Mouse (Mus musculus) hindbrain, embryonic 15.5 days (tissue): ENCODE data around the gene Dgkz. TPM values are rescaled to one million over a fixed set of nuclear protein-coding genes. Genes with fewer than 3 reads are reported as not detected.

Experiments used
- ATAC-seq: fragments of 200-750 bp; cut with Nextera tagmentation; 2 replicates; pipeline ENCODE4 v1.8.0; 2017; ENCODE audit warnings: low read depth, moderate number of reproducible peaks, moderate TSS enrichment; ENCODE audit not compliant: low FRiP score
- H3K27ac ChIP-seq: fragments of 300-500 bp; sonication (generic); replicated peaks from 2 replicates; pipeline ENCODE4 v1.5.1; 2015; ENCODE audit warnings: mild to moderate bottlenecking, inconsistent platforms
- H3K27me3 ChIP-seq: fragments of 300-500 bp; sonication (generic); 2 replicates; pipeline ENCODE4 v1.6.1; 2015; ENCODE audit warnings: control low read depth, inconsistent platforms
- H3K36me3 ChIP-seq: fragments of 300-500 bp; sonication (generic); 2 replicates; pipeline ENCODE4 v1.6.1; 2015; ENCODE audit warnings: control low read depth, inconsistent platforms
- H3K4me1 ChIP-seq: fragments of 300-500 bp; sonication (generic); replicated peaks from 2 replicates; pipeline ENCODE4 v1.6.1; 2015; ENCODE audit warnings: control low read depth, inconsistent platforms
- H3K4me2 ChIP-seq: fragments of 300-500 bp; sonication (generic); 2 replicates; pipeline ENCODE4 v1.6.1; 2015; ENCODE audit warnings: moderate library complexity, mild to moderate bottlenecking, inconsistent platforms
- H3K4me3 ChIP-seq: fragments of 300-500 bp; sonication (generic); 2 replicates; pipeline ENCODE4 v1.5.1; 2015; ENCODE audit warnings: mild to moderate bottlenecking, inconsistent platforms
- H3K9ac ChIP-seq: fragments of 300-500 bp; sonication (generic); 2 replicates; pipeline ENCODE4 v1.6.1; 2015; ENCODE audit warnings: inconsistent platforms
- H3K9me3 ChIP-seq: fragments of 300-500 bp; sonication (generic); 2 replicates; pipeline ENCODE4 v1.6.1; 2016; ENCODE audit warnings: control low read depth, inconsistent platforms
- WGBS: fragments of 180-500 bp; shearing (Covaris S2); methylation state at CpG from one replicate; pipeline ENCODE4 v1.1.7; 2015; 5-methylcytosine and 5-hydroxymethylcytosine counted together
- polyA plus RNA-seq: library from polyadenylated mRNA; unstranded; fragments of >200 nt; fragmentation: Nextera tagmentation; extraction: Ambion mirVana; gene quantifications from 2 replicates; pipeline ENCODE4 v1.2.1, GENCODE M21; 2015

Gene Dgkz
- polyA plus RNA-seq, 1 experiment from 2014 or later, result 40.9 TPM

DNA sequence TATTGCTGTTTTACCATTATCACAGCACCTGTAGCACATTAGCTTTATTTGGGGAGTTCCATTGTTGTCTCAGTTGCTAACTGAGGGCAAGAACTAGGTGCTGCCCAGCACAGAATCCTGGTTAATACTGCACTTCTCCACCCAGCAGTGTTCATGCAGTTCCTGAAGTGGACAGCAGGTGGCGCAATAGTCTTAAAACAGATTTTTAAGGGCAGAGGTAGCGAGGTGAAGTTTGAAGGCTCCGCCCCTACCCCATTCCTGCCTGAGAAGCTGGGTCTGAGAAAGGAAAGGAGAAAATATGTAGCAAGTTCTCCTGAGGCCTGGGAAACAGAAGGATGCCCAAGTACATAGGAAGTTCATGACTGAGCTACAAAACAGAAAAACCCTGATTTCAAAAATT, 11.9 kb upstream of the Dgkz start:
- Histone ChIP-seq H3K27ac (no peak overlapping the region), H3K4me2 (no peak overlapping the region), H3K36me3 (no peaks in the 10 kb centered on the region), H3K9ac (no peak overlapping the region), H3K4me3 (no peak overlapping the region), H3K9me3 (no peaks in the 10 kb centered on the region), H3K27me3 (no peaks in the 10 kb centered on the region), H3K4me1 (peaks cover 14% of the 10 kb centered on the region)
- WGBS, result 4% methylated on average over 3 of the region's 3 CpGs
- ATAC-seq, result peak; percentile 40; the same call in 1 of the 2 replicates

DNA sequence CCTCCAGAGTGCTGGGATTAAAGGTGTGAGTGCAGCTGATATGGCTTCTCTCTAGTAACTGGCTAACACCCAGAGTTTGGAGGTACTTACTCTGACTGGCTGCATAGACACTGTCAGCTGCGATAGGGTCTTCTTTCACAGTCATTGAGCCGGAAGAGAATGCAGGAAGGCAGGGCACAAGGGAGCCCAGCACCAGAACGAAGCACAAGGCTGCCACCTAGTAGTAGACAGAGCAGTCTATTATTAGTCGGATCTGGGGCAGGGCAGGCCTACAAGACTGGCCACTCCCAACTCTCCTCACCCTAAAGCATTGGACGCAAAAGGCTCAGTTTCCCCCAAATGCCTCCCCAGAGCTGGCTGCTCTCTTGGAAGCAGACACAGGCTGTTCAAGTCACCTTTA, 10.4 kb upstream of the Dgkz start:
- Histone ChIP-seq H3K4me3 (no peak overlapping the region), H3K27ac (no peak overlapping the region), H3K4me1 (peaks cover 14% of the 10 kb centered on the region), H3K9ac (no peak overlapping the region), H3K36me3 (no peaks in the 10 kb centered on the region), H3K4me2 (no peak overlapping the region), H3K9me3 (no peaks in the 10 kb centered on the region), H3K27me3 (no peaks in the 10 kb centered on the region)
- WGBS, result 1% methylated on average over 5 of the region's 5 CpGs
- ATAC-seq, result peak; percentile 61; the same call in 1 of the 2 replicates

DNA sequence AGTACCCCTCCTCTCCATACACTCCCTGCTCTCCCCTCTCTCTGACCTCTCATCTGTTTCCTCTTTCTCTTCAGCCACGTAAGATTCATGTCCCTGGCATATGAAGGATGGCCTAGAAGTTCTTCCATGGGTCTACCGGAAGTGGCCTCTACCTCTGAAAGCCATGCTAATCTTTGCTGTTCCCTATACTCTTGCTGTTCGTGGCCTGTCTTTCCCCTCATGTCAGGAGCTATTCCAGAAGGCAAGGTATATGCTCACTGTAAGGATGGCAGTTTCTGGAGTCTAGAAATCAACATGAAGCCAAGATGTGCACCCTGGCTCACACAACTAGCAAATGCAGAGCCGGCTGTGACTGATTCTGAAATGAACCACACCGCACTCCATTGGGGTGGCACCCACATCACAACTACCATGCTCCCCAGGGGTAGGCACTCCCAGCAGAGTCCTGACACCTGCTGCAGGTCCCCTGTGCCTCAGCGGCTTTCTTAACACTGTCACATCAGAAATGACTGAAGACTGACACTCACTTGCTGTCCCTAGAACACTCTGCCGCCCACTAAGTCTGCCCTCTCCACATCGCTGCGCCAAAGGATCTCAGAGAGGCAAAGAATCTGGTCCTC, 9.4 kb upstream of the Dgkz start:
- no peak overlapping the region for H3K4me3 ChIP-seq

DNA sequence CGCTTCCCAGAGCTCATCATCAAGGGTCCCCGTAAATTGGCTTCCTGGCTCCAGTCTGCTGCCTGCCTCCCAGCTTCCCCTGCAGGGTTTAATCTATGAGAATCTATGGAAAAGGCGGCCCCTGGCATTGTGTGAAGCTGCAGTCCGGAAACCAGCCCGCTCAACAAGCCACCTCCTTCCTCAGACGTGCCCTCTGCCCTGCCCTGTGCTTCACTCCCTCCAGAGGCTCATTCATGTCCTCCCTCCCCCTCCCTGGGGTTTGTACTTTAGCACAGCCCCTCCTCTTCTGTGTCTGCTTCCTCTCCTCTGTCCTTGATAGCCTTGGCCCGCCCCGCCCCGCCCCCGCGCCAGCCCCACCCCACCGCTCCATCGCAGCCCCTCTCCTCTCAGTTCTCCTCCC, 8.8 kb upstream of the Dgkz start:
- H3K36me3 ChIP-seq, result no peaks in the 10 kb centered on the region
- H3K27me3 ChIP-seq, result no peaks in the 10 kb centered on the region
- H3K4me2 ChIP-seq, result peak overlapping the region; percentile 46
- H3K4me1 ChIP-seq, result peaks cover 14% of the 10 kb centered on the region
- no peak overlapping the region; the same call in 1 of the 2 replicates for H3K4me3 ChIP-seq
- H3K9me3 ChIP-seq, result no peaks in the 10 kb centered on the region
- WGBS, result 2% methylated on average over 11 of the region's 13 CpGs
- ATAC-seq, result peak; percentile 61
- 0 out of 2 replicates have a peak overlapping the region, but pooled peaks have one; percentile 2 for H3K27ac ChIP-seq
- no peak overlapping the region for H3K9ac ChIP-seq

More for the DNA sequence above, 9.4 kb upstream of the Dgkz start:
- no peaks in the 10 kb centered on the region for H3K27me3 ChIP-seq
- no peak overlapping the region for H3K9ac ChIP-seq
- H3K9me3 ChIP-seq, result no peaks in the 10 kb centered on the region
- H3K36me3 ChIP-seq, result no peaks in the 10 kb centered on the region
- peak overlapping the region; percentile 46 for H3K4me2 ChIP-seq
- H3K4me1 ChIP-seq, result peaks cover 14% of the 10 kb centered on the region
- no peak for ATAC-seq
- peak overlapping the region; percentile 2; the same call in 1 of the 2 replicates for H3K27ac ChIP-seq
- WGBS, result 32% methylated on average over 9 of the region's 9 CpGs

DNA sequence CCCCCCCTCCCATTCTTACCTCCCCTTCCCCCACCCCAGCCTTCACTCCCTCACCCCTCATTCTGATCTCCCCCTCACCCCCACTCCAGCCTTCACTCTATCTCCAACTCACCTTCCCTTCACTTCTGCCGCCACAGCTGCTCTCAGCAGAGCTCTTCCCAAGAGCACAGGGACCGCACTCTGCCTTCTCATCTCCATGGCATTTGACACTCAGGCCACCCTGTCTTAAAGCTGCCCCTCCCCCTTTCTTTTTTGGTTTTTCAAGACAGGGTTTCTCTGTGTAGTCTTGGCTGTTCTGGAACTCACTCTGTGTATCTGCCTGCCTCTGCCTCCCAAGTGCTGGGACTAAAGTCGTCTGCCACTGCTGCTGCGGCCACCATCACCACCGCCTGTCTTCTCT, 5.2 kb upstream of the Dgkz start:
- Histone ChIP-seq H3K4me1 (peaks cover 27% of the 10 kb centered on the region), H3K9ac (no peak overlapping the region), H3K4me3 (no peak overlapping the region), H3K4me2 (no peak overlapping the region), H3K9me3 (no peaks in the 10 kb centered on the region), H3K36me3 (no peaks in the 10 kb centered on the region), H3K27me3 (peaks cover 15% of the 10 kb centered on the region), H3K27ac (no peak overlapping the region)
- ATAC-seq, result no peak
- WGBS, result 38% methylated on average over 5 of the region's 5 CpGs

DNA sequence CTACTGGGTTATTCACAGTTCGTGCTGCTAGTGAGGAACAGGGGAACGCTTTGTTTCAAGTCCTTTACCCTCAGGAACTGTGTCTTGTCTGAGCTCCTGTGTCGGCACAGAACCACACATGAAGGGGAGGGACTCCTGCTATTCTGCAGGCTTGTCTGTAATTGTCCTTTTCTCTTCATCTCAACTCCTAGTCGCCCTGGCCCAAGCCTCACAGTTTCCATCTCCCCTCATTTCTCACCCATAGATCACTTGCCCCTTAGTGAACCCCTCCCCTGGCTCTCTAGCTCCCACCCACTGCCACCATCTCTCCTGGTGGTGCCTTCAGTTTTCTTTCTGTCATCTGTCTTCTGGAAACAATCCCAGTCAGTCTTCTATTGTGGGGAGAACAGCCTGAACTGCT, 4.6 kb upstream of the Dgkz start:
- Histone ChIP-seq H3K9me3 (no peaks in the 10 kb centered on the region), H3K4me2 (no peak overlapping the region), H3K27me3 (peaks cover 16% of the 10 kb centered on the region), H3K9ac (no peak overlapping the region), H3K27ac (no peak overlapping the region), H3K4me1 (peaks cover 32% of the 10 kb centered on the region), H3K4me3 (no peak overlapping the region), H3K36me3 (no peaks in the 10 kb centered on the region)
- no peak for ATAC-seq
- WGBS, result 3% methylated on average over 4 of the region's 4 CpGs

DNA sequence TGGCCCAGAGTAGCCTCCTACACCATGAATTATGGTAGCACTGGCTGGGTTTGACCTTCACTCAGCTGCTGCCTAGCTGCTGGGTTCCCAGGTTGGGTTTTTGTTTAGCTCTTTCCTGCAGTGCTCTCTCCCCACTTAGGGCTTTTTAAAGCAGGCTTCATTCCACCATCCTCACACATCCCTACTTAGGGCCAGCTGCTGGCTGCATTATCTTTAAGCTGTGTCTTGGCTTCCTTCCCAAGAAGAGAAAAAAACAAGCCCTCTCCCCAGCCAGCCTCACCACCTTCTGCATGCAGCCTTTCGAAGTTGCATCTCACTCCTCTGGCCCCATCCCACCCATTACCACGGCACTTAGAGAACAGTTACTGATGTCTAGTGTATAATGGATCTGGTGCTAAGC, 2.9 kb upstream of the Dgkz start:
- no peak overlapping the region for H3K4me3 ChIP-seq
- ATAC-seq, result no peak
- no peak overlapping the region for H3K9ac ChIP-seq
- no peaks in the 10 kb centered on the region for H3K9me3 ChIP-seq
- H3K27ac ChIP-seq, result no peak overlapping the region
- 38% methylated on average over 2 of the region's 2 CpGs for WGBS
- H3K36me3 ChIP-seq, result no peaks in the 10 kb centered on the region
- H3K4me1 ChIP-seq, result peaks cover 21% of the 10 kb centered on the region
- H3K4me2 ChIP-seq, result no peak overlapping the region
- H3K27me3 ChIP-seq, result peaks cover 32% of the 10 kb centered on the region

DNA sequence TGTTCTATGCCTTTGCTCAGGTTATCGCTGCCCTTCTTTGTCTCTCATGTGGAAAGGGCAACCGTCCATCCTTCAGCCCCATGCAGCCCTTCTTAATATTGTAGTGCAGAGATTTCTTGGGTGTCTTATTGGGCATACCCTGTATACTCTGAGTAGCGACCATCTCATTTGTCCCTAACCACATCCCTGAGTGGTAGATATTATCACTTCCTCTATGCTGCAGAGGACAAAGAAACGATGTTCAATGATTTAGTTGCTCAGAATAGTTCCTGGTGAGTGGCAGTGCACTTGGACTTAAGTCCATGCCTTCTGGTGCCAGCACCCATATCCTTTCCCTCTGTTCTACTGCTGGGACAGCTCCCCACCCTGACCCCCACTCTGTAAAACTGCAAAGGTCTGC, 2.3 kb upstream of the Dgkz start:
- Histone ChIP-seq H3K36me3 (no peaks in the 10 kb centered on the region), H3K9me3 (no peaks in the 10 kb centered on the region), H3K27me3 (peaks cover 32% of the 10 kb centered on the region), H3K4me3 (no peak overlapping the region), H3K9ac (no peak overlapping the region), H3K27ac (no peak overlapping the region), H3K4me1 (peaks cover 21% of the 10 kb centered on the region), H3K4me2 (no peak overlapping the region)
- ATAC-seq, result no peak
- 77% methylated on average over 4 of the region's 4 CpGs for WGBS

DNA sequence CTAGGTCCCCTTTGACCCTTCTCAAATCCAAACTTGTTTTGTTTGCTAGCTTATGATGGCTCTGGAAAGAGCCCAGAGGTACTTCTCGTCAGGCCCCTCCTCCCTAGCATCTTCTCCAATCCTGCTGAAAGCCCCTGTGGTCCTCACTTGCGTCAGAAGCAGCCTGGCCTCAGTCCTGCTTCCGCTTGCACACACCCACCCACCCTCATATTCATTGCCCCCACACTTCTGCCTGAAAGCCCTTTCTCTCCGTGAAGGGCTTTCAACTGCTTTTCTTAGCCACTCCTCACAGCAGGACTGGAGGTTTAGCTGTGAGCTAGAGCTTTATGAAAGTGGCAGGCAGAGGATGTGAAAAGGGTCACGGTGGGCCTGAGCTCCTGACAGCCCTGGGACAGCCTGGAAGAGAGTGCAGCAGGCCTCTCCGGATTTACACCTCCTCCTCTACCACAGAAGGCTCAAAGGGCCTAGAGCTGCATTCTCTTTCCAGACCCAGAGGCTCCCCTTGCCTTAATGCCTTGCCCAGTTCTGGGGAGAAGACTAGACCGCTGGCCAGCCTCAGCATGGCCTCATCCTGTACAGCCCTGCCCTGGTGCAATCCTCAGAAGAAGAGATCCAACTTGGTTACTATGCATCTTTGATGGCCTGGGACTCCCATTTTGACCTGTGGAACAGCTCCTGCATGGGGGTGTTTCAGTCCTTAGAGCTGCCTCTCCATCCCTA, 2.1 kb downstream of the Dgkz start:
- H3K27ac ChIP-seq, result no peak overlapping the region
- H3K36me3 ChIP-seq, result no peaks in the 10 kb centered on the region
- no peaks in the 10 kb centered on the region for H3K9me3 ChIP-seq
- peaks cover 32% of the 10 kb centered on the region for H3K27me3 ChIP-seq
- no peak for ATAC-seq
- H3K4me2 ChIP-seq, result no peak overlapping the region
- 28% methylated on average over 7 of the region's 7 CpGs for WGBS
- no peak overlapping the region for H3K9ac ChIP-seq
- peaks cover 36% of the 10 kb centered on the region for H3K4me1 ChIP-seq
- no peak overlapping the region for H3K4me3 ChIP-seq

DNA sequence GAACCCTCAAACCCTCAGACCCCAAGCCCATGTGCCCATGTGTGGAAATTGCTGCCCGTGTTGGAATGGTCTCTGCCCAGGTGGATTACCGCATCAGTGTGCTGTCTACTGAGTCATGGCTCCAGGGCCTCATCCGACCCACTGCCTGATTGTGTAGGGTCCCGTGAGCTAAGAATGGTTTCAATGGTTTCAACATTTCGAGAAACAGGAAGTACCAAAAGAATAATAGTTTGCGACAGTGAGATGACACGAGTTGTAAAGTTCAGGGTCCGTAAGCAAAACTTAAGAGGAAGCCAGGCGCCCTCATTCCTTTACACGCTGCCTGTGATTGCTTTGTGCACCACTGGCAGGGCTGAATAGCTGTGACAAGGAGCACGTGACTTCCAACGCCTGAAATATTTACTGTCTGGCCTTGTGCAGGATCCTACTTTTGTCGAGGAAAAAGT, 3.5 kb downstream of the Dgkz start:
- peak overlapping the region; percentile 73 for H3K27ac ChIP-seq
- no peak for ATAC-seq
- WGBS, result 29% methylated on average over 13 of the region's 13 CpGs
- no peak overlapping the region for H3K4me2 ChIP-seq
- no peaks in the 10 kb centered on the region for H3K36me3 ChIP-seq
- H3K9me3 ChIP-seq, result no peaks in the 10 kb centered on the region
- H3K4me1 ChIP-seq, result peaks cover 31% of the 10 kb centered on the region
- H3K27me3 ChIP-seq, result peaks cover 30% of the 10 kb centered on the region
- no peak overlapping the region for H3K4me3 ChIP-seq
- H3K9ac ChIP-seq, result no peak overlapping the region

DNA sequence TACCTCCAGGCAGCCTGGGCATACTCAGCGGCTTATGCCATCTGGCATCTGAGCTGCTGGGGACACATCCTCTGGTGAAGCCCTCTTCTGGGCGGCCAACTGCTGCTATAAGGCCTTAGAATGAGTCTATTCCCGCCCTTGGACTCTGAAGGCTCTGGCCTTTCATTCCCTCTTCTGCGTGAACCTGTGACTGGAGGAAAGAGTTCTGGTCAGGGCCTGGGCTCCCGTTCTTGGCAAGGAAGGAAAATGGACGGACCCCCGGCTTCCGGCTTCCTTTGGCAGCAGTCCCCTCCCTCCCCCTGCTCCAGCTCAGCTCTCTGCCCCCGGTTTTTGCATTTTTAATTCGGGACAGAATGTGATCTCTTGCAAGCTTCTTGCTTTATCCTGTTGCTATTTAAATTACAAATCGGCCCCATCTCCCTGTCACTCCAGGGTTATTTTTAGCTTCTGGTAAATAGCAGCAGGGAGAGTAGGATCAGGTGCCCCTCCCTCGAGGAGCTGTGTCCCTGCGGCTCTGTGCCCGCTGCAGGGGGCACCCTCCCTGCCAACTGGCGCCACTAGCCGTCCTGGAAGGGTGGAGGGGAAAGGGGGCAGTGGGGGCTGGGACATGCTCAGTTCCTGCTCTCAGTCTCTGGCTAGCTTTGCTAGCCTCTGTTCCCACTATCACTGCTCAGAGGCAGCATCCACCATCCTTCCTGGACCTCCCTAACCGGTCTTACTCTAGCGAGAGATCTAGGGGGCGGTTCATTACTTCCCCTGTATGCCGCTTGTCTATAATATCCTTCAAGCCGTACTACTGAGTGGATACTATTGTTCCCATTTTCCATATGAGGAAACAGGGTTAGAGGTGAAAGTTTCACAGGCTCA, 4.2 kb downstream of the Dgkz start:
- H3K4me2 ChIP-seq, result peak overlapping the region; percentile 21
- peak overlapping the region; percentile 73 for H3K27ac ChIP-seq
- peaks cover 31% of the 10 kb centered on the region for H3K4me1 ChIP-seq
- WGBS, result 14% methylated on average over 21 of the region's 21 CpGs
- H3K27me3 ChIP-seq, result peaks cover 23% of the 10 kb centered on the region
- 0 out of 2 replicates have a peak overlapping the region, but pooled peaks have one; percentile 13 for H3K9ac ChIP-seq
- H3K4me3 ChIP-seq, result no peak overlapping the region
- H3K9me3 ChIP-seq, result no peaks in the 10 kb centered on the region
- no peaks in the 10 kb centered on the region for H3K36me3 ChIP-seq
- ATAC-seq, result peak; percentile 46; the same call in 1 of the 2 replicates

DNA sequence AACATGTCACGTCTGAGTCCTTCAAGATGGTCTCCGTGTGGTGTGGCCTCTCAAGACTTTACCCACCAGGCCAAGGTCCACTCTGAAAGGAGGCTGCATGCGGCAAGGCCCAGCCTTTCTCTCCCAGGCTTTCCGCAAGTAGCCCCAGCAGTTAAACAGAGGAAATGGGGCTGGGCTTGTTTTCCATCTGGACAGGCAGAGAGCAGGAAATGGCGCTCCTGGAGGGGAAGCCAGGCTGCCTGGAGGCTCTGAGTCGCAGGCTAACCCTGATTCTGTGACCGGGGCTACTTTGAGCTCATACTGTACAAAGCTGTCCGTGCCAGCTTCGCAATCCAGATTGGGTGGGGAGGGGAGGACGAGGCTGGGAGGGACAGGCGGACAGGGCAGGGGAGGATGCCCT, 7.7 kb downstream of the Dgkz start:
- WGBS, result 71% methylated on average over 11 of the region's 11 CpGs
- H3K36me3 ChIP-seq, result no peaks in the 10 kb centered on the region
- H3K27ac ChIP-seq, result no peak overlapping the region
- no peak overlapping the region for H3K9ac ChIP-seq
- H3K4me3 ChIP-seq, result no peak overlapping the region
- H3K4me1 ChIP-seq, result peaks cover 18% of the 10 kb centered on the region
- no peaks in the 10 kb centered on the region; the same call in 1 of the 2 replicates for H3K27me3 ChIP-seq
- no peak for ATAC-seq
- H3K4me2 ChIP-seq, result no peak overlapping the region
- H3K9me3 ChIP-seq, result no peaks in the 10 kb centered on the region
